Mouse (Mus musculus): ENCODE measurements at regions not wholly inside any gene's neighbourhood (a gene's known extent, or its start where the extent isn't known, plus 50 kb on each side); places are given as distances from the start of the nearest gene placed in this dataset.

DNA sequence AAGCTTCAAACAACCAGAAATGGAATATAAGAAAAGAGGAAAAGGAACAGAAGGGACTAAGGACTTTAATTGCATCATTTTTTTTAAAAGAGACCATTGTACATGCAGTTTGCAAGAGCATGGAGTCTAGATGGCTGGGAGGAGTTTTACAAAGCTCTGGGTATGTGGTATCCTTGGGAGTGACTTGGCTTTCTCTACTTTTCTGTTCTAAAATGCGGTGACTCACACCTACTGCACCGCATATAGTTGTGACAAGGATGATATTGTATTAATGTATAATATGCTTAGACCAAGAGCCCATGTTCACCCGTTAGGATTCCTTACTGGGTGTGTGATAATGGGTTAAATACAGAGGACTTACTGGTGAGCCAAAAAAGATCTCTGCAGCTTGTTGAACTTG lies 212.5 kb upstream of the Ccdc122 start:
- DNase-seq (ENCODE audit: low spot score in 2 of 2): no peak

DNA sequence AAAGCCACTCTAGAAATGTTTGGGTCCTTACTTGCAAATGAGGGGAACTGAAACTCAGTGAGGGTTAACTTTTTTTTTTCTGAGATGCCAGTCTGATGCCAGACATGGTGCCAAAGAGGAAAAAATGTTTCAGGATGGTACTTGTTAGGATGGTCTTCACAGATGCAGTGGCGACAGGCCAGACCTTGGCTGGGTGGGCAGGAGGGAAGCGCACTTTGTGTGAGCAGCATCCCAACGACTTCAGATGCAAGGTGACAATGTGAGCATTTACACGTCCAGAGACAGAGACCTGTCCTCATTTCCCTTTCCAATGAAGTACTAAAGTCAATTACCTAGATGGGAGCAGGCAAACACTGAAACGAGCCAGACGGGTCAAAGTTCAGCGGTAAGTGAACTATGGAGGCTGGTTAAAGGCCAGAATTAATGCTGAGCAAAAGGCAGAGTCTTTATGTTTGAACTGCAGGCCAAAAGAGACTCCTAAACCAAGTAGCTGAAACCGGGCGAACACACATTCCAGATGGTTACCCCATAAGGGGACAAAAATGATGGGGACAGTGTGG lies 213.7 kb upstream of the Ccdc122 start:
- no peak for DNase-seq (ENCODE audit: low spot score in 2 of 2)

DNA sequence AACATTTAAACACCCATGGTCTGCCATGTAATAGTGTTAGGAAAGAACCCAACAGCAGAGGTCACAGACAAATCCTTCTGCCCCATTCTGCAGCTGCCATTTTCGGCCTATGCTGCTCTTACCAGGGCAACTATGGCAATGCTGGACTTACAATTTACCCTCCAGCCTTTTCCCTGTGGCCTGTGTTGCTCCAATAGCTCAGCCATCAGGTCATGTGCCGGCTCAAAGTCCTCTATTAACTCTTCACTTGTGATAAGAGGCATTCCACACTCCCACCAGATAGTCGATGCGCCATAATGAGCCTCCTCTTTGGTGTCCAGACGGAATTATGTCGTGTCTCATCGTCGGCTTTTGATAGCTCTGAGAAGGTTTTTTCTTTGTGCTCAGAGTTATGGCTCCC lies 214.7 kb upstream of the Ccdc122 start:
- no peak for DNase-seq (ENCODE audit: low spot score in 2 of 2)

DNA sequence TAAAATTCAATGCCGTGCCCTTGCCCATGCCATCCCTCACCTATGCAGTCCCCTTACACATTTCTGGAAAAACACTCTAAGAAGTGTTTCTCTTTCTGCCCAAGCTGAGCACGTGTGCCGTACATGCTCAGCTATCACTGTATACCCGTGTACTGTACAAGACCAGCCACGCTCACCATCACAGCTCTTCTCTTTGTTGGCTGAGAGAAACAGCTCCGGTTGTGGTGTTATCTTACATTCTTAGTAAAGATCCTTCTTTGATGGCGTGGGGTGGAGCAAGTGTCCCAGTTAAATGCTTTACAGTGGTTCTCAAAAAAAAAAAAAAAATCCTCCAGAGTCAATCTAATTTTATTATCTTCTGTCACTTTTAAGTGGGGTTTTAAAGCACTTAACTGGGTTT lies 215.1 kb upstream of the Ccdc122 start:
- no peak for DNase-seq (ENCODE audit: low spot score in 2 of 2)

DNA sequence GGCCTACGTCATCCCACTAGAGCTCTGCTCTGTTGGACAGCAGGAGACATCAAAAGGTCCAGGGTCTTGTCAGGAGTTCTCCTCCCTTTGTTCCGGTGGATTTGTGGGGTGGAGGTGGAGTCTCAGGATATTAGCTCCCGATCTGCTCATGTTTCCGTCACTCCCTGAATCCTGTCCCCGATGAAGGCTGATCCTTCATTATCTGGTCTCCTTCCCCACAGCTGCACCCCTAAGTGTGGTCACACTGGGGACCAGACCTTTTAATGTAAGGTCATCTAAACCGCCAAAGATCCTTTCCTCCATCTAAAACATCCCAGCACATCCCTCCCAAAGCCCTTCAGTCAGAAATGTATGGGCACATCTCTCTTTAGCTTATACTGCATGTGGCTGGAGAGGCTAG lies 215.6 kb upstream of the Ccdc122 start:
- DNase-seq (ENCODE audit: low spot score in 2 of 2): no peak

DNA sequence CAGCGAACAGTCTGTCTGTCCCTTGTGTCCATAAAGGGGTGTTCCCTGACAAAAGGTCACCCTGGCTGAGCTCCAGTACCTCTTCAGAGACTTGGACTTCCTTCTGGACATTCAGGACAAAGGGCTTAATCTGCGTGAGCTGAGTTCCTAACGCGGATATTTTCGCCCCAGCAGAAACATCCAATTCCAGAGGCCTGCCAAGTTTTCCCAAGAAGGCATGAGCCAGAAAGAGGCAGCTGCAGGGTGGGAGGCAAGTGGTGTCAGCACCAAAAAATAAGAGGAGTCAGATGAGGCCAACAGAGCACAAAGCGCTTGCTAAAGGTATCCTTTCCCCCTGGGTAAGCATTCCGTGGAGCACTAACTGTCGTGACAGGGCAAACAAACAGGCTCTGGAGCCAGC lies 216.9 kb upstream of the Ccdc122 start:
- peak; percentile 32 to 67 for DNase-seq (ENCODE audit: low spot score in 2 of 2)

DNA sequence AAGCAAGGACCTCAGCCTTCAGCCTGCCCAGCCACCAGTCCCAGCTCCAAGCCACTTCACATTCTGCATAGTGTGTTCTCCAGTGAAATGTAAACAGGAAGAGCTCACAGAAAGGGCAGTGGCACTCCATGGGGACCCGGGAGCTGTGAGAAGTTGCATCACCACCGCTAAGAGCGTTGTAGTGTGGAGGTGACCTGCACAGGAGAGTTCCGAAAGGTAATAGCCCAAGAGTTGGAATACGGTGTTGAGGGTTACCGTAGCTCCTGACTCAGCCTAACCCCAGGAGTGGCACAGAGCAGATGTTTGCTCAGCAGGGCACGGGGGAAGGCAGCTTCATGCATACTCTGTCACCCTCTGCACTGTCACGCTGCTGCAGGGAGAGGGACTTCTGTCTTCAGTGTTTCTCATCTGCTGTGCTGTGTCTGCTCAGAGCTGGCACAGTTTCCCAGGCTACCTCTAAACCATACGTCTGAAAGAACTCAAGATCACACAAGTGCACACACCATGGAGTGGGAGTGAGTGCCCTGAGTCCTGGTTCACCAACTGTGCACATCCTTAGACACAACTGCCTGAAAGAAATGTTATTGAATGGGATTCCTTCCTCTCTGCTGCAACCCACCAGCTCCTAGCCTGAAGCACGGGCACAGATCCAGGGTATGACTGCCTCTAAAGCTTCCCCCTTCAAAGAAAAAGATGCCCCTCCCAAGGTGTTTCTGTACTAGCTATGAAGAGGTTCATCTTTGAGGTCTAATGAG lies 218.1 kb upstream of the Ccdc122 start:
- DNase-seq (ENCODE audit: low spot score in 2 of 2): no peak

DNA sequence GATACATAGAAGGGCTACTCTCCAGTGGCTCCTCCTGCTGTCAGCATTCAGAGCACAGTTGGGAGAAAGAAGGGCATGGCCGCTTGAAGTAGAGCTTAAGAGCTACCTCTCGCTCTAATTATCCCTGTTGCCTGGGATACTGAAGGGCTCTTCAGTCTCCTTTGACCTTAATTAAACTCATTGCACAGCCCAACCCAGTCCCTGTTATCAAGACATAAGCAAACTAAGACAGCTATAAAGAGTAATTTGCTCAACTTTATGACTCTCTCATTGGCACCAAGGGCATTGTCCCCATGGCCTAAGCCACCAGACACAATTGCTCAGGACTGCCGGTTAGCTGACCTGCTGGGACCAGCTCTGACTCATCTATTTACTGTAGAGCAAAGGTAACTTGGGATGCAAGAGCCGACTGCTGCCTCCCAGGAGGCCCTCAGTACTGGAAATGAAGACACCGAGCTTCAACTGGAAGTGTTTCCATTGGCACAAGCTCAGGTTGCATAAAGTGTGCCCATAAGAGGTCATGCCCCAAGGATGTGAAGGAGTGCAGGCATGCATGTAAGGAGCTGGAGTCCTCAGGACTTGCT lies 219.3 kb upstream of the Ccdc122 start:
- no peak for DNase-seq (ENCODE audit: low spot score in 2 of 2)

DNA sequence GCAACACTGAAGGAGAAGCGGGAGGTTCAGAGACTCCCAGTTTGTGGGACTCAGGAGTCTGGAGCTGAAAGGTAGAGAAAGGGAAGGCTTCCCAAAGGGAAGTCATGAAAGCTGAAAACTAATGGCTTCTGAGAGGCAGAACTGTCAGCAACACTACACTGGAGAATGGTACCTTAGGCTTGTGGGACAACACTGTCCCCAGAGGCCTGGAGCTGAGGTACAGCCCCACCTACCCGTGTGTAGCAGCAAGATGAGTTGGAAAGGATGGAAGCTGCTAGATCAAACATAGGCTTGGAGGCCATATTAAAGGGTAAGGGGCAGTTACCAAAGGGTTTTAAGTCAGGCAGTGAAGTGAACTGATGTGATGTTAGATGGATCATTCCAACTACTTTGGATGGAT lies 219.9 kb upstream of the Ccdc122 start:
- no peak for DNase-seq (ENCODE audit: low spot score in 2 of 2)

DNA sequence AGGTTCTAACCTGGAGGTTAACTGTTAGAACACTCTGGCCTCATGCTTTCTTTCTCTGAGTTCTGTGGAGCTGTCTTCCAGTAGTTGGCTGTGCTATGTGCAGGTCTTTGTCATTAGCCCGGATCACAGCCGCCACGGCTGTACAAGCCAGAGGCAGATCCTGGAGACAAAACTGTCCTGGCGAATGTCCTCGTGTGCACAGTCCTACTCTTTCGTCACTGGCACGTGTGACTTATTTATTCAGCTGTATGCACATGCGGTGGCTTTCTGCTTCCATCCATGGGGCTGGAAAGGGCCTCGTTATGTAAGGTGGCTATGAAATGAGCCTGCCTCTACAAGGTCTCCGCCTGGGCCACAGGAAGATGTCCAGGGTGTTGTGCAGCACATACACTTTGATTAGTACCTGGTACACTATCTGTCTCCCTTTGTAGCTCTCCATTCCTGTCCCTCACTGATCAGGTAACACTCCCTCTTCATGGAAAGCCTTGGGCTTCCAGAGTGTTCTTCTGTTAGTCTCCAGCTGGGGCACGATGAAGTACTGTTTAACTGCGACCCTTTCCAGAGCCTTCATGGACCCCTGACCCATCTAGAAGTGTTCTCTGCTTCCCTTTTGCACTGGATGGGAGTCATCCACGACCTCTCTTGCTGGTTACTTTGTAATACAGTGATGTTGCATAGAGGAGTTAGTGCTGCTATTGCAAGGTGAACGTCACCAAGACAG lies 224.3 kb upstream of the Ccdc122 start:
- DNase-seq (ENCODE audit: low spot score in 2 of 2): no peak

DNA sequence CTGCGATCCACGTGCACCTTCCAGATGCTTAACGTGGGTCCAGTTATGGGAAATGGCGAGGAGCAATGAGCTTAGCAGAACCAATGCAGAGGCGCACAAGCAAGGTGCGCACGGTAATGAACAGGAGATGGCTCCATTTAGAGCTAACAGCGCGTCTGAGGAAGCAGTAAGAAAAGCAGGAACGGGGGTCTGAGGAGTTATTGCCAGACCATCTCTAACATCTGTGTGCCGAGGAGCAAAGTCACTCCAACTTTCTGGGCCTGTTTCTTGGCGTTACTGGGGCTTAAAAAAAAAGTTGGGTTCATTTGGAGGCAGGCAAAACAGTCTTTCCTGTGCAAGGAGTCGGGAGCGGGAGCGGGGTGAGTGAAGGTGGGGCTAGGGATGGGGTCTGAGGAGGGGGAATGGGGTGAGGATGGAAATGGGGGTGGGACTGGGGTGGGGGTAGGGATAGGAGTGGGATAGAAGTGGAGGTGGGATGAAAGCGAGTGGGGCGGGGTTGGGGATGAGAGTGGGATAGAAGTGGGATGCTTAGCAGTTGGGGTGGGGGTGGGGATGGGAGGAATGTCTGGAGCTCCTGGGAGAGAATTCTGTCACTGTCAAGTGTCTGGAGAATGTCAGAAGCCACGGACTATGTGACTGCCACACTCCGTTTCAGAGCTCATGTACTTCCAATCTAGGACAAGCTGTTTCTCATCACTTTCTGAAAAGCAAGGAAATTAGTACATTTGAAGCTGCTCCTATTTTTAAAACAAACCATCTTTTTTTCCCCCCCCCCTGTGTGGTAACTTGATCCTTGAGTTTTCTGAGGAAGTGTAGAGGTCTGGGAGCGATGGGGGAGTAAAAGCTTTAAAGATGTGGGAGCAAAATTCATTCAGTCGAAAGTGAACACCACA lies 225.6 kb upstream of the Ccdc122 start:
- no peak for DNase-seq (ENCODE audit: low spot score in 2 of 2)

DNA sequence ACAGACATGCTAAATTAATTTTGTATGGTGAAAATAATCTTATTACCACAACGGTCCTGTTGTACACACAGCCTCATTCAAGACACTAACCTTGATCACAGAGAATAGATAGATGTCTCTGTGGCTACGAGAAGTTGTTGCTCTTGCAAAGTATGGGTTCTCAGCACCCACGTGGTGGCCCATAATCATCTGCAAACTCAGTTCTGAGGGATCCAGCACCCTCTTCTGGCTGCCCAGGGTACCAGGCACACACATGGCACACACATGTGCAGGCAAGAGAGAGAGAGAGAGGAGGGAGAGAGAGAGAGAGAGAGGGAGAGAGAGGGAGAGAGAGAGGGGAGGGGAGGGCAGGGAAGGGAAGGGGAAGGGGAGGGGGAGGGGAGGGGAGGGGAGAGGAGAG lies 226.5 kb upstream of the Ccdc122 start:
- DNase-seq (ENCODE audit: low spot score in 2 of 2): no peak

DNA sequence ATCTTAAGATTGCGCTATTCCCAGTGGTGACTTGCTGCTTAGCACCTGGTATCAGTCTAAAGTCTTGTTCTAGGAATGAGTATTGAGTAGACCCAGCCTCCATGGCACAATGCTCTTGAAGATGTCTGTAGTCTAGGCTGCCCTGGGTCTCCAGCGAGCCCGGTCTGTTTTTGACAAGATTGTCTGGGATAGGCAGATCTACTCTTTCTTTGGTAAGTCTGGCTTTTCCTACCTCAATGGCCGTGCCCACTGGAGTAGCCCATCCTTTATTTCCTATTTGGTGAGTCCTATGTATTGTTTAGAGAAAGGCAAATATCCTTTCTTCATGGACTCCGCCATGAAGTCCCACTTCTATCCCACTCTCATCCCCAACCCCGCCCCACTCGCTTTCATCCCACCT lies 227.2 kb upstream of the Ccdc122 start:
- no peak for DNase-seq (ENCODE audit: low spot score in 2 of 2)

DNA sequence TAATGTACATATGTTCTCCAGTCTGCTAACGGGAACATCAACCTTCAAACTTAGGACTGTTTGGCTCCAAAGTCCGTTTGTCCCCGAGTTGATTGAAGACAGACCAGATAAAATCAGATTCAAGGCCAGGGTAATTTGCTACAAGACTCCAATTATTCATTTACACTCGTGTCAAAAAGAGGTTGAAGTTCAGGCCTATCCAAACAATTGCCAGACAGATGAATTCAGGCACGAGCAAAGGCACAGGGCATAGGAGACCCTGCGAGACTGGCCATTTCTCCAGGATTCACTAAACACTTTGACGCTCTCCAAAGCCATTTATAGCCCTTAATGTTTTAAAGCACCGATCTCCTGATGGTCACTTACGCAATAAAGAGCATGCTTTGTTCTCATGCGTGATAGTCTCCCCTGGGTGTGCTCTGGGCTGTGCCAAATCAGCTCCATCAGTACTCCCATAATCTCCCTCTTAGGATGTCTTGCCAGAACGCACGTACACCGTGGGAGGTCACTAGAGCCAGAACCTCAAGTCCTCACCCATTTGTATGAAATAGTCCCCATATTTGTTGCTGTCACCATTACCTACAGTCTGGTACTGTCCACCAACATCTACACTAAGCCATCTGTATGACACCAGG lies 231.3 kb upstream of the Ccdc122 start:
- DNase-seq (ENCODE audit: low spot score in 2 of 2): no peak

DNA sequence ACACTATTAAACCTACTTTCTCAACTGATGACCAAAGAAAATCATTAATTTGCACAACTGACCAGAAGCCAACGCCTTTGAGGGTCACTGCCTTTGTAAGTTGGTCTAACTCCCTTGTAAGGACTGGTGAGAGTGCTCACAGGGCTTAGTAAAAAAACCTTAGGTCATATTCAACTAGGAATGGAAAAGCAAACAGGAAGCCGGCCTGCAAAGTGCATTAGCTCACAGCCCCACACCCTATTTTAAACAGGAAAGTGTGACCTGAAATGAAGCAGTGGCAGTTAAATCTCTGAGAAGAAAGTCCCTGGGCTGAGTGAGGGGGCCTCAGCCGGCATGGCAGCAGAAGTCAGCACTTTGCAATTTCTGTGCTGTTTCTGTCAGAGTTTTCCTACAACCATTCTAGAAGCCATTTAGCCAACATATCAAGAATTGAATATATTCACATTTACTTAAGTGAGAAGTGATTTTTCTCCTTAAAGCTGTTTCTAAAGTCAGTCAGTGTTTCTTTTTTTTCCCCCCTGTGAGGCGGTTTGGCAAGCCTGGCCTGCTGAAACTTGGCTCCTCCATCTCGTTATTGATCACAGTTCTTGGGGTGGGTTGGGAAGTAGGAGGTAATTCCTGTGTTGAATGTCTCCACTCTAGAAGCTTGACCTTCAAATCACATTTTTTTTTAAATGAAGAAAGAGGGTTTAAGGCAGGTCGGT lies 232.0 kb upstream of the Ccdc122 start:
- DNase-seq (ENCODE audit: low spot score in 2 of 2): no peak

DNA sequence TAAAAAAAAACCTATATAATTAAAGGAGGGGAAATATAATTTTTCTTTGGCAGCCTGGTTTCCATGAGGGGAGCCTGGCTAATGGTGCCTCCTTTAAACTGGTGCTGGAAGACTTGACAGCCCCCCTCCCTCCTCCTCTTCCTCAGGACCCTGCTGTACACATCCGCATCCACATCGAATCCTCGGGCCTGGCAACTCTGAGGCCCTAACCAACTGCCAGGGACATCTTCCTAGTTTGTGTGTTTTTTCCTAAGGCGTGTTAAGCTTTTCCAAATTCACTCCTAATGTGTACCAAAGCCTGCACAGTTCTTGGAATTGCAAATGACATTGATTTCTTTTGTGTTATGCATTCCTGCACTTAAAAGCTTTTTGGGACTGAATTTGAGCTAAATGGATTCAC lies 236.4 kb upstream of the Ccdc122 start:
- no peak for DNase-seq (ENCODE audit: low spot score in 2 of 2)

DNA sequence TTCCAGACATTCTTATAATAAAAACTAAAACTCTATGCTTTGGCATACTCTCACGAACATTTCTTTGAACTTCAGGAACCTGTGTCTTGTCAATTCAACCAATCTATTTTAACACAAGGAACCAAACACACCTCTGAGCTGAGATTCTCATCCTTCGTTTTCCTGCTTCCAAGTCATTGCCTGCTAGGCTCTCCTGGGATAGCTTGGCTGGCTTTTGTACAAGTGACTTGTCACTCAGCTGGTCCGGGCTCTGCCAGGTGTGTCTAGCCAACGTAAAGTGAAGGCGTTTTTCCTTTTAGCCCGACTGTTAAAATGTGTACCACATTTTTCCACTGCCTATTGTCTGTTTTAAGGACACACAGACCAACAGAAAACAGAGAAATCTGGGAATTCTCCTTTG lies 236.8 kb upstream of the Ccdc122 start:
- no peak for DNase-seq (ENCODE audit: low spot score in 2 of 2)

DNA sequence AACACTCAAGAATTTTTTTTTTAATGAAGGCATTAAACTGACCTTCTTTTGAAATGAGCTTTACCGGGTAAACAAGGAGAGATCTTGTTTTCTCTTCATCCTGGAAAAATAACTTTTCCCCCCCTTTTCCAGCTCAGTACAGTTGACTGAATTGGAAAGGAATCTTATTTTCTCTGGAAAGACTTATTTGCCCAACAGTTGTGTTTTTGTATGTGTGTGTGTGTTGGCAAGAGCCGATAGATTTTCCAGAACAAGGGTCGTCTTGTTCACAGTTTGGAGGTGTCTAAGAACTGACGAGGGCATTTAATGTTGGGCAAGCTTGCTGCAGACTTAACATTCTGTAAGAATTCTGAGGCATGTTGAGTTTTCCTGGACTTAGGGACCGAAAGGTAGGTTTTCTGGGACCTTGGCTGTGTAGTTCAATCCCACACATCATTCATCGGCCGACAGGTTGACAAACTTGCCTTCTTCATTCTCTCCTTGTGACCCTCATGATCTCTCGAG lies 237.6 kb upstream of the Ccdc122 start:
- no peak for DNase-seq (ENCODE audit: low spot score in 2 of 2)

DNA sequence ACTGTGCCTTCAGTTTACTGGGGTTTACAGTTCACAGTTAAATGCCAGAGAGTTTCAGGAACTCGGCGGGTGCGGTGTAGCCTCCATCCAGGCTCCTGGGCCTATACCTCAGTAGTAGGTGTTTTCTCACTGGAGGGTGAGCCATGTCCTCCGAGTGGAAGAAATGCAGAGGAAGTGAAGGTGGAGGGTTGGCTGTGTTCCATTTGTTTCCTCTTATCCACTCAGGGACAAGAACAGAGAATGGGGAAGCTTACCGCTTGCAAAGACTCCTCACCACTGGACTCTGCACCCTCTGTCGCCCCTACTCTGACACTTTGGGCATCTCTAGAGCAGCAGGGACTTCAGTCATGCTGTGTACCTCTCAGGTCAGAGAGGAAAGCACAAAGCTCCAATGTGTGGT lies 238.1 kb upstream of the Ccdc122 start:
- DNase-seq (ENCODE audit: low spot score in 2 of 2): no peak

DNA sequence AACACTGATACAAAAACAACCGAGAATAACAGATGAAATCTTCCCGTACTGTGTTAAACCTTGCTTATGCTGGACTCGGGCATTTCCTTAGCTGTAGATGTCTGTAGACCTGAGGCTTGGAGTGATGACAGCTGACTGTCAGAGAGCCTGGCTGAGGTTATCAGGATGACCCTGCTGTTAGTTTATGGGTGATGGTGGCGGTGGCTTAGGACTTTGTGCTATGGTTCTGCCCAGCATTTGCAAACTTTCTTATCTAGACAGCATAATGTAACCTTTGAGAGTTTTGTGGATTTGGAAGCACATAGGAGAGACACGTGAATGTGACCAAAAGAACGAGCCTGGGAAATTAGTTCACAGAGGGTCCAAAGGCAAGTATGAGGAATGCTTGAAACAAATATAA lies 239.1 kb upstream of the Ccdc122 start:
- DNase-seq (ENCODE audit: low spot score in 2 of 2): no peak
